ENCODE assay signal across 17 mouse cellular contexts in the genomic region with DNA sequence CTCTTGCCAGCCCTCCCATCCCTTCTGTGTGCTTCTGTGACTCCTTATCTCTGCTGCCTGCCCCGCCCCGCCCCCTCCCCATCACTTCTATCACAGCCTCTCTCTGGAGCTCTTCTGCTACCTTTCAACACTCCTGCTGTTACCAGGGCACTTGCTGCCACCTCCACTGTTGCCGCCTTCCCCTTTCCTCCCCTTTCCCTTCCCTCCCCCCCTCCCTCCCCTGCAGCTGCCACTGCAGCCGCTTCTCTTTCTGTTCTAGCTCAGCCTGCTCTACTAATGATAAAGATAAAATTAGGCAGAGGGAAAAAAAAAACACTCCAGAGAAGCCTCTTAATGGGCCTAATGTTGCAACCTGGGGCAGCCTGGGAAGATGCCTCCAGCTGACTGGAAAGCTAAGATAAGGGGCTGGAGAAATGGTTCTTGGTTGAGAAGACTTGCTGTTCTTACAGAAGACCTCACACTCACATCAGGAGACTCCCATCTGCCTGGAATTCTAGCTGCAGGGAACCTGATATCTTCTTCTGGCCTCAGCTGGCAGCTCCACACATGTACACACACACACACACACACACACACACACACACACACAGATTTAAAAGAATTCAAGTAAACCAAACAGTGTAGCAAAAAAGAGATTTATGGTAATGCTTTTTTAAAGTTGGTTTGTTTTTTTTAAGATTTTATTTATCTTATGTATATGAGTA. TPM values are rescaled to one million over a fixed set of nuclear protein-coding genes. Genes with fewer than 3 reads are reported as not detected.
DNase-seq lines count a peak whose midpoint lies in the region; ATAC-seq and TF ChIP-seq lines count a peak whose summit lies in the region.
"Had no signal": no experiment of that assay in that cellular context is flagged by ENCODE, and none has a peak within 500 bp of the region (broad histone marks: within the 10 kb centered on the region; RNA-seq: fewer than 3 reads in every experiment).

No protein-coding gene starts in this region.

- H3K27me3 ChIP-seq in heart, embryonic 13.5 days (replicated peaks): no peaks in the 10 kb centered on the region
- no peaks in the 10 kb centered on the region for H3K27me3 ChIP-seq in limb, embryonic 12.5 days
- H3K27me3 ChIP-seq in limb, embryonic 10.5 days (ENCODE audit: low read depth, poor library complexity, severe bottlenecking): no peaks in the 10 kb centered on the region
- H3K27me3 ChIP-seq: liver, embryonic 12.5 days had no signal

- TF ChIP-seq CTCF in brain, embryonic 14.5 days (IDR thresholded peaks at IDR 0.05; ENCODE audit: borderline replicate concordance, extremely low read depth, insufficient read depth, insufficient read length): no peak
- no peak for TF ChIP-seq CTCF in olfactory bulb, adult 2 months (IDR thresholded peaks at IDR 0.05; ENCODE audit: insufficient read depth, low read depth, low read length)

- ATAC-seq in heart, embryonic 13.5 days (ENCODE audit: extremely low read depth, insufficient number of reproducible peaks, low FRiP score, low TSS enrichment): peak; percentile 70; the same call in 1 of the 2 replicates
- no peak for ATAC-seq in limb, embryonic 12.5 days (ENCODE audit: insufficient number of reproducible peaks, insufficient read depth, low FRiP score, low TSS enrichment, low read depth)
- ATAC-seq: inflammation-experienced regulatory T-cells, adult 6 months; liver, embryonic 12.5 days had no signal

- no peak for TF ChIP-seq POLR2A in brain, embryonic 14.5 days (IDR thresholded peaks at IDR 0.05; ENCODE audit: borderline replicate concordance, extremely low read depth, insufficient read depth, insufficient read length, poor library complexity, severe bottlenecking)
- no peak for TF ChIP-seq POLR2A in olfactory bulb, adult 2 months (IDR thresholded peaks at IDR 0.05; ENCODE audit: insufficient read depth, low read depth, low read length)

- H3K4me1 ChIP-seq in heart, embryonic 13.5 days: peaks cover 44% of the 10 kb centered on the region
- peaks cover 28% of the 10 kb centered on the region for H3K4me1 ChIP-seq in limb, embryonic 12.5 days (replicated peaks)
- peaks cover 7% of the 10 kb centered on the region for H3K4me1 ChIP-seq in limb, embryonic 10.5 days
- peaks cover 12% of the 10 kb centered on the region for H3K4me1 ChIP-seq in olfactory bulb, adult 2 months (ENCODE audit: control insufficient read depth, insufficient read depth, low read length)
- H3K4me1 ChIP-seq: liver, embryonic 12.5 days had no signal

- no peak overlapping the region for H3K9ac ChIP-seq in heart, embryonic 13.5 days
- no peak overlapping the region for H3K9ac ChIP-seq in limb, embryonic 12.5 days (replicated peaks)
- H3K9ac ChIP-seq: liver, embryonic 12.5 days had no signal

- peaks cover 2% of the 10 kb centered on the region; the same call in 1 of the 2 replicates for H3K9me3 ChIP-seq in heart, embryonic 13.5 days
- 0 out of 2 replicates have a peak, but pooled peaks cover 2% of the 10 kb centered on the region for H3K9me3 ChIP-seq in limb, embryonic 12.5 days
- no peaks in the 10 kb centered on the region for H3K9me3 ChIP-seq in limb, embryonic 10.5 days (replicated peaks)
- H3K9me3 ChIP-seq: liver, embryonic 12.5 days had no signal

- H3K4me2 ChIP-seq in heart, embryonic 13.5 days: no peak overlapping the region
- no peak overlapping the region for H3K4me2 ChIP-seq in limb, embryonic 12.5 days
- H3K4me2 ChIP-seq: liver, embryonic 12.5 days; midbrain, embryonic 11.5 days had no signal

- DNase-seq in heart, postnatal 36 days: no peak
- no peak for DNase-seq in limb, embryonic 10.5 days (ENCODE audit: low spot score)
- peak; percentile 49 for DNase-seq in brain, embryonic 14.5 days (ENCODE audit: low read depth)
- DNase-seq in adrenal gland, postnatal 25 days: no peak
- DNase-seq: cerebellum, adult 9-11 months; gastrocnemius, postnatal 36 days; lung, postnatal 10 days; right cerebral cortex, postnatal 14 days had no signal

- WGBS in heart, embryonic 13.5 days: 0% methylated on average over 4 of the region's 4 CpGs
- WGBS in limb, embryonic 12.5 days: 13% methylated on average over 4 of the region's 4 CpGs
- 11% methylated on average over 4 of the region's 4 CpGs for WGBS in limb, embryonic 10.5 days
- WGBS in olfactory bulb, adult 2 months: 38% methylated on average over 4 of the region's 4 CpGs

- intact Hi-C loops in heart, postnatal 36 days (cut with DNase I): no loop called here

- no peak overlapping the region for H3K4me3 ChIP-seq in heart, embryonic 13.5 days
- H3K4me3 ChIP-seq in limb, embryonic 12.5 days (replicated peaks): no peak overlapping the region
- no peak overlapping the region for H3K4me3 ChIP-seq in limb, embryonic 10.5 days
- H3K4me3 ChIP-seq in olfactory bulb, adult 2 months (ENCODE audit: insufficient read depth, low read depth, low read length): no peak overlapping the region
- H3K4me3 ChIP-seq: liver, embryonic 12.5 days had no signal

- peak overlapping the region; percentile 87 for H3K27ac ChIP-seq in heart, embryonic 13.5 days (replicated peaks)
- peak overlapping the region; percentile 23; the same call in 1 of the 2 replicates for H3K27ac ChIP-seq in limb, embryonic 12.5 days
- no peak overlapping the region for H3K27ac ChIP-seq in limb, embryonic 10.5 days
- H3K27ac ChIP-seq in olfactory bulb, adult 2 months (ENCODE audit: insufficient read depth, low read depth, low read length): peak overlapping the region; percentile 80
- H3K27ac ChIP-seq: liver, embryonic 12.5 days had no signal

- no peaks in the 10 kb centered on the region for H3K36me3 ChIP-seq in heart, embryonic 13.5 days
- no peaks in the 10 kb centered on the region for H3K36me3 ChIP-seq in limb, embryonic 12.5 days
- no peaks in the 10 kb centered on the region for H3K36me3 ChIP-seq in limb, embryonic 10.5 days
- H3K36me3 ChIP-seq: liver, embryonic 12.5 days had no signal

RNA-seq across cellular contexts. Expression of gene Loxl1, which starts 13.6 kb away (rescaled TPM):
- polyA plus RNA-seq in heart, embryonic 13.5 days (2015; fragmentation: Nextera tagmentation; extraction: Ambion mirVana): 51.5 TPM in 2 replicates
- 10 to 100 TPM; 29.6 TPM for total RNA-seq in heart, postnatal 36 days (2021)
- polyA plus RNA-seq in limb, embryonic 12.5 days (2016; fragmentation: Nextera tagmentation; extraction: Ambion mirVana): 30.1 and 34.7 TPM in 2 replicates
- 6.0 and 12.9 TPM in 2 replicates for polyA plus RNA-seq in limb, embryonic 10.5 days (2016; fragmentation: Nextera tagmentation; extraction: Ambion mirVana)
- polyA plus RNA-seq in brain, embryonic 14.5 days (2012; rRNA removed): 11.8 and 14.4 TPM in 2 replicates
- polyA plus RNA-seq in olfactory bulb, adult 2 months (2012; ENCODE audit: insufficient read depth, insufficient read length, low replicate concordance, missing spikeins): not detected in 2 replicates
- 15.1 and 15.8 TPM in 2 replicates for total RNA-seq in adrenal gland, postnatal 25 days (2021)
- polyA plus RNA-seq: inflammation-experienced regulatory T-cells, adult 6 months had no signal

RNA-seq across cellular contexts. Expression of gene Tbc1d21, which starts 43.6 kb away (rescaled TPM):
- not detected in 2 replicates for polyA plus RNA-seq in heart, embryonic 13.5 days (2015; fragmentation: Nextera tagmentation; extraction: Ambion mirVana)
- not detected for total RNA-seq in heart, postnatal 36 days (2021)
- polyA plus RNA-seq in limb, embryonic 12.5 days (2016; fragmentation: Nextera tagmentation; extraction: Ambion mirVana): not detected in 2 replicates
- polyA plus RNA-seq in limb, embryonic 10.5 days (2016; fragmentation: Nextera tagmentation; extraction: Ambion mirVana): not detected in 2 replicates
- not detected in 2 replicates for polyA plus RNA-seq in brain, embryonic 14.5 days (2012; rRNA removed)
- polyA plus RNA-seq in olfactory bulb, adult 2 months (2012; ENCODE audit: insufficient read depth, insufficient read length, low replicate concordance, missing spikeins): not detected in 2 replicates
- not detected in 2 replicates for total RNA-seq in adrenal gland, postnatal 25 days (2021)
- total RNA-seq: adrenal gland, adult 18-20 months; gastrocnemius, postnatal 36 days had no signal
- polyA plus RNA-seq: inflammation-experienced regulatory T-cells, adult 6 months; kidney, embryonic 14.5 days; liver, embryonic 12.5 days; midbrain, embryonic 11.5 days; thymus, postnatal 0 days had no signal
